Mouse (Mus musculus) brain, embryonic 14.5 days (tissue): ENCODE measurements around the gene Mgst2. TPM values are rescaled to one million over a fixed set of nuclear protein-coding genes. Genes with fewer than 3 reads are reported as not detected.

Experiments used
- DNase-seq: peaks from one replicate; pipeline ENCODE4 v3.0.0-alpha.2; 2011; ENCODE audit warnings: low read depth
- CTCF ChIP-seq: fragments of 200-500 bp; IDR thresholded peaks from 2 replicates; pipeline ENCODE4 v1.5.1; 2012; ENCODE audit warnings: inconsistent platforms, mild to moderate bottlenecking, moderate library complexity, borderline replicate concordance; ENCODE audit not compliant: insufficient read depth, insufficient read length; ENCODE audit errors: extremely low read depth
- POLR2A ChIP-seq: fragments of 200-500 bp; IDR thresholded peaks from 2 replicates; pipeline ENCODE4 v1.6.1; 2012; ENCODE audit warnings: mild to moderate bottlenecking, inconsistent platforms, borderline replicate concordance; ENCODE audit not compliant: poor library complexity, insufficient read depth, insufficient read length, severe bottlenecking; ENCODE audit errors: extremely low read depth
- polyA plus RNA-seq: library from polyadenylated mRNA; depleted of rRNA; stranded (reverse); fragments of >200 nt; gene quantifications from 2 replicates; pipeline ENCODE4 v1.2.3, GENCODE M21; 2012

Gene Mgst2
- polyA plus RNA-seq, 1 experiment = 0.19 TPM

DNA sequence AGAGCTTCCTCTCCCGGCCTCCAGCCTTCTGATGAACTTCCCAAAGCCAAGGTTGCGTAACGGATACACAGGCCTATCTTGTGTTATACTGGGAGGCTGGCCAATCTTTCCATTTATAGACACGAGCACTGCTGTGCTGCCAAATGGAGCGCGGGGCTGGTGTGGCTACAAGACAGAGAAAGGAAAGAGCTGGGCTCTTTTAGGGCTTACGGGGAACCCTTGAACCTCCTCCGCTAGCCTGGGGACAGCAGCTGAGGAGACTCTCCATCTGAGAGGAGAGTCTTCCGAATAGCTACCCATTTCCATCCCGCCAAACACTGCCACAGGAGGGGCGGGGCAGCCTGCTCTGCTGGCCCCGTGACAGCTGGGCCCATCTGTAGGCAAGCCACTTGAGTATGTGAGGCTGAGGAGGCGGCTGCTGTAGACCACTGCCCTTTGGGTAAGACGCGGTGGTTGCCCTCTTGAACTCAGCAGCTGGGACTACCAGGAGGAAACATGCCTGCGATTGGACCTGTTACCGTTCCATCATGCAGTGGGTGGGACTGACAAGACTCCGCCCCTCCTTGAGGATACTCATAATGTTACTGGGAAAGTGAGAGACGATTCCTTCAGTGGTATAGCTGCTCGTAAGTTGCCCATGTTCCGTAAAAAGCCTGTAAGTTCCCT is 48.7 kb downstream of the Mgst2 start:
- no peak for TF ChIP-seq CTCF
- no peak for TF ChIP-seq POLR2A
- peak; percentile 90 for DNase-seq

DNA sequence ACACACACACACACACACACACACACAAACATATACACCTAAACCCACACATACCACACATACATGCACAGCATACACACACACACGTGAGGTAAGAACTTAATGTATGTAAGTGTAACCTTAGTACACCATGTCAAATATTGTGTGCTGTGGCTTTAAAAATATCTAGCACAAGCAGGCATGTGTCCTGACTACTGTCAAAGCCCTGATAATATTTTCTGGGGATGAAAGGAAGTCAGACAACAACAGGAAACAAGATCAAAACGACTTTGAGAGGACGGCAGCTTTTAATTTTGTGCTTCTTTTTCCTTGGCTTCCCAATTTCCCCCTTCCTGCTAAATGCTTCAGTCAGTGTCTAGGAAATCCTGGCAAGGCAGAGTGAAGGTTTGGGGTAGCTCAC is 52.2 kb downstream of the Mgst2 start:
- TF ChIP-seq CTCF = no peak
- no peak for TF ChIP-seq POLR2A
- DNase-seq = no peak

DNA sequence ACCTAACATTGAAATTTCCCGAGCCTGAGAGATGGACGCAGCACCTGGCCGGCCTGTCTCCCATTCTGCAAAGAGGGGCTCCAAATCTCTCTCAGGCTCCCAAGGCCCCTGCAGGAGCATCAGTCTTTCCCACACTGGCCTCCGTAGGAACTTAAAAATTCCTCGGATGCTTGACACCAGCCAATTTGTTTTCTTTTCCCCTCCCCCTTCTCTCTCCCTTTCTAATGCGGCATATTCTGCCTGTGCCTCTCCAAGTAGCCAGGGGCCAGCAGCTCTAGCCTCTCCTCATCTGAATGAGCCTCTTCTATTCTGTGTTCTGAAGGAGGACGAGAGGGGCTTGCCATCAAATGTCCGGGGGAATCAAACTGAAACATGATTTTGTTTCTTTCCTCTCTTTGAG is 53.1 kb downstream of the Mgst2 start:
- TF ChIP-seq POLR2A (no peak), CTCF (no peak)

DNA sequence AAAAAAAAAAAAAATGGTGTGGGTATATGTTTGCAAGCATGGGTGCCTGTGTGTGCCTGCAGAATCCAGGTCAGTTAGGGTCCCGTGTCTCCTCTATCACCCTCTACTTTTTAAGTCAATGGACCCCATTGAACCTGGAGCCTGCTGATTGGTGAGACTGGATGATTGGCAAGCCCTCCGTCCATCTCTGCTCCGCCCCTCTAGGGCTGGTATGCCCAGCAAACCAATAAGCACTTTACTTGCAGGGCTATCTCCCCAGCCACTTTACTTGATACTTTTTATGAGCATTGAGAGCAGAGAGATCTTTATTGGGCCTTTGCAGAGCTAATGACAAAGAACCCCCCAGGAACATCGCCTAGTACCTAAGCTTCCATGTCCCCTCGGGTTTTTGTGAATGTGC is 54.3 kb downstream of the Mgst2 start:
- DNase-seq = no peak
- TF ChIP-seq CTCF (no peak), POLR2A (no peak)

More for the DNA sequence above, 53.1 kb downstream of the Mgst2 start:
- peak; percentile 55 for DNase-seq

DNA sequence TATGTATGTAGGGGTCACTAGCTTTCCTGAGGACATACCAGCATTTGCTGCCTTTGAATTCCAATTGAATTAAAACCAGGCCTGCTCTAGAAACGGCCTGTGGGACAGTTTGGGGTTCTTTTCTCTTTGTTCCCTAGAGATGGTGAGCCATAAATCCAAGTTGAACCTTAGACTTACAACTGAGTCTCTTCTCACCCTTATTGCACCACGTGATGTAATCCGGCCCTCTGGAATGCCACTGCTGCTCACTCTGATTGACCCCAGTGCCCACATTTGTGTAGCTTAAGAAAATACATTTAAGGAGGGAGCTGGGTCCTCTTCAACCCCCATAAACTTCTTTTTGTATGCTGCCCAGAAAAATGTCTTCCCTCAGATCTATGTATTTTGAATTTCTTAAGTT is 57.3 kb downstream of the Mgst2 start:
- TF ChIP-seq CTCF (no peak), POLR2A (no peak)

DNA sequence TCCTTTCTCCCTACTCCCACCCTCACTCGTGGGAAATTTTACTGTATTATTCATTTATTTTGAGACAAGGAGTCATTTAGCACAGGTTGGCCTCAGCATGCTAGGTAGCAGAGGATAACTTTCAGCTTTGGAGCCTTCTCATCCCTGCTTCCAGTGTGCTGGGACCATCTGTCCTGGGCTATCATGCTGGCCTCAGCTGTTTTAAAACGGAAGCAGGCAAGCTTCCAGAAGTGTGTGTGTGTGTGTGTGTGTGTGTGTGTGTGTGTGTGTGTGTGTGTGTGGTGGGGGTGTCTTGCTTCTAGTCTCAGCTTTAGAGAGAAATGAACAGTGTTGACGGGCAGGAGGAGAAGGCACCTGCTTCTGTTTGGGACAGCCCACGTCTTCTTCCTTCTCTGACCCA is 57.7 kb downstream of the Mgst2 start:
- TF ChIP-seq CTCF (no peak), POLR2A (no peak)
- DNase-seq = peak; percentile 47

More for the DNA sequence above, 57.3 kb downstream of the Mgst2 start:
- no peak for DNase-seq

DNA sequence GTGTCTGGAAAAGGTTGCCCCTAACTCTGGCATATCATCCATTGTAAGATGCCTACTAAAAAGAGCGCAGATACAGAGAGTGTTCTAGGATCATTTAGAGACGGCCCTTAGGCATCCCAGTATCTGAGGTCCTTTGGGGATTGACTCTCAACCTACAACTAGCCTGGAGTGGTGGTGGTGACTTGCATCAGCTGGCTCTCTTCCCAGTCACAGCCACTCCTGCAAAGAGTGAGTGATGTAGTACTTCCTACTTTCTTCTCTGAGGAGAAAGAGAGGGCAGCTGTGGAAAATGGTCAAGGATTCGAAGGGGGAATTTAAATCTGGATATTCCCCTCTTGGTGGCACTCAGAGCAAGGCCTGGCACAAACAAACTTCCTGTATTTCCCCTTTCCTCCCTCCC is 59.2 kb downstream of the Mgst2 start:
- no peak for TF ChIP-seq POLR2A
- no peak for TF ChIP-seq CTCF
- no peak for DNase-seq

DNA sequence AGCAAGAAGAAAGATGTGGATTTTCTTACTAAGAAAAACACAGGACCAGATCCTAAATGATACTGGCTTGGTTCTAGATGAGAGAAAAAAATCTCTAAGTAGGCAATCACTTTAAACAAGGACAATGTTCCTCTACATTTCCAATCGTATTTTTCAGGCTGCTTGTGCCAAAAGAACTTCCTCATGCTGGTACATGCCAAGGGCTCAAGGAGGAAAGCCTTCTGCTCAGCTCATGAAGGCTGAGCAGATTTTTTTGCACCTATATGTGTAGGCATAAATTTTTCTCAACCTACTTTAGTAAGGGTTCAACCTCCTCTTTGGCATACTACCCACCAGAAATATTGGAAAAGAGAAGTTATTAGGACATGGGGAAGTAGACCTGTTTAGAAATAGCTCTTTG is 59.8 kb downstream of the Mgst2 start:
- no peak for DNase-seq
- TF ChIP-seq CTCF = no peak
- no peak for TF ChIP-seq POLR2A

DNA sequence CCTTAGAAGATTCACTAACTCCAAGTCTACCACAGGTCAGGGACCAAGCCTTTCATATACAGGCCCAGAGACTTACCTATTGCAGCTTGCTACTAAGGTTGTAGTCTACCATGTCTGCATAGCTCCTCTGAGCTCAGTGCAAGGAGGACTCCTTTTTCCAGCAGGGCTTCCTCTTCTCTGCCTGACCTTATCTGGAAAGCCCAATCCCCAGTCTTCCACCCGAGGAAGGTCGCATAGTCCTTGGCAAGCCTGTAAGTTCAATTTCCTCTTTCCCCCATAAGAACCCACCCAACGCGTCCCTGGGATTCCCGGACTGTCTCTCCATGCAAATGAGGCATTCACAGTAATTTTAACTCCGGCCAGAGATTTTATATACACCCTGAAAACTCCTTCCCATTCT is 66.1 kb downstream of the Mgst2 start:
- TF ChIP-seq POLR2A = no peak
- TF ChIP-seq CTCF = no peak
- DNase-seq = no peak

DNA sequence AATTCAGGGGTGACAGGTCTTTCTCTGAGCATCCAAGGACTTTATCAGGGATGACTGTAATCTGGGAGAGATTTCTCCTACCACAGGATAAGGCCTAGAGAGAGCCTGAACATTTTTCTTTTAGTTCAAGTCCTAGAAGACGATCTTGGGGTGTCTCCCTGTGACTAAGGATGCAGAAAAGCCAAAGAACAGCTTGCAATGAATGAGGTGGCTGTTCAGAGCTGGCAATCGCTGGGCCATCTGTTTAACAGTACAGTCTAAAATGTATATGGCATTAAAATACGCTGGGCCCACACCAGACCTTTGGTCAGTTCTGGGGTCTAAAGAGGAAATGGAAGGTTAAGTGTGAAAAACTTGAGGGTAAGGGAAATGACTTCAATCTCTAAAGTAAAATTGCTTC is 67.3 kb downstream of the Mgst2 start:
- no peak for TF ChIP-seq CTCF
- peak; percentile 48 for DNase-seq

DNA sequence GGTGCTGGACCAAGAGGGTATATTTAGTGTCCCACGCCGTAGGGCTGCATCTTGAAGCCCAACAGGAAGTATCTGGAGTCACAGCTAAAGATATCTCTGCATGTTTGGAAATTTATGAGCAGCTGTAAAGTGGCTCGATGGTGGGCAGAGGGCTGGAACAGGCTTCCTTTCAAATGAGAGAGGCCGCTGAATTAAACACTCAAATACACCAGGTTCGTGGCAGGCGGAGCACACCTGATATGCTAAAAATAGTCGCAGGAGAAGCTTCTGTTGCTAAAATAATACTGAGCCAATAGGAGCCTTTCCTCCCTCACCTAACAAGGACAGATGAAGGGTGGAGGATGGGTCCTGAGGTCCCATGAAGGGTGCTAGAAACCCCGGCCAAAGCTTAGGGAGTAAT is 67.8 kb downstream of the Mgst2 start:
- TF ChIP-seq CTCF = no peak
- TF ChIP-seq POLR2A = no peak
- no peak for DNase-seq

DNA sequence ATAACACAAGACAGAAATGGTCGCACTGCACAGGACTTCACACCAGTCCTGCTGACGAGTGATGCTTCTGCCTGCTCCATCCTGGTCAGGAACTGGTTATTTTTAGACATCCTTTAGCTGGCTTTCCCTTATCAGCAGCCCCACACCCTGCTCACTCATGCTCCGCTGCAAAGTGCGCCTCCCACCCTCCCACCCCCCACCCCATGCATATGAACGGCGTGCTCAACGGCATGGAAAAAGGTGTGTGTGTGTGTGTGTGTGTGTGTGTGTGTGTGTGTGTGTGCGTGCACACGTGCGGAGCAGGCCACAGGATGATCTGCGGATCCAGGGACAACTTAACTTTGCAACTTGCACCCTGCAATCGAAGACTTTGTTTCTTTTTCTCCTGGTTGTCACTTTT is 68.3 kb downstream of the Mgst2 start:
- DNase-seq = no peak
- TF ChIP-seq CTCF (no peak), POLR2A (no peak)
